Mouse (Mus musculus) cerebellum, postnatal 25 days (tissue): ENCODE results near the gene Gpn2.

Source experiments
- DNase-seq, 2 experiments: peaks; one replicate each; pipeline ENCODE4 v3.0.0; 2021; ENCODE audit warnings: mixed read lengths in 2 of 2

The Gpn2 gene

GRCm38 (mm10) chr4:133625621-133626071, 41.5 kb downstream of the Gpn2 start:
- DNase-seq = peak; percentile 41 to 61

DNA sequence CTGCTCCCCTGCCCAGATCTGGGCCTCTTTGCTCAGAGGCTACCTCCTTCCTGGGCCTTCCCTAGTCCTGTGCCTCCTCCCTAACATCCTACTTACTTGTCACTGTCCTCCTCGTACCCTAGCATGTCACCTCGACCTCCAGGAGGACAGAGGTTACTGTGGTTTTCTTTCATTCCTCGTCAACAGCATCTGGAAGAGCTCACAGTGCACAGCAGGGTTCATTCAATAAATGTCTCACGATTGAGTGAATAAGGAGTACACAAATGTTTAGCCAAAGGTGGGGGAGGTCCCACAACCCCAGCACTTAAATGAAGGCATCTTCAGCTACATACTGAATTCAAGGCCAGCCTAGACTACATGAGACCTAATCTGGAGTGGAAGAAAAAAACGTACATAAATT, 42.1 kb downstream of the Gpn2 start:
- DNase-seq = no peak

- DNase-seq = no peak
Observed at GRCm38 (mm10) chr4:133626621-133627020, 42.5 kb downstream of the Gpn2 start.

GRCm38 (mm10) chr4:133627039-133627438, 42.9 kb downstream of the Gpn2 start:
- peak; percentile 85 to 89 for DNase-seq

GRCm38 (mm10) chr4:133628517-133628916, 44.4 kb downstream of the Gpn2 start:
- DNase-seq = no peak

DNA sequence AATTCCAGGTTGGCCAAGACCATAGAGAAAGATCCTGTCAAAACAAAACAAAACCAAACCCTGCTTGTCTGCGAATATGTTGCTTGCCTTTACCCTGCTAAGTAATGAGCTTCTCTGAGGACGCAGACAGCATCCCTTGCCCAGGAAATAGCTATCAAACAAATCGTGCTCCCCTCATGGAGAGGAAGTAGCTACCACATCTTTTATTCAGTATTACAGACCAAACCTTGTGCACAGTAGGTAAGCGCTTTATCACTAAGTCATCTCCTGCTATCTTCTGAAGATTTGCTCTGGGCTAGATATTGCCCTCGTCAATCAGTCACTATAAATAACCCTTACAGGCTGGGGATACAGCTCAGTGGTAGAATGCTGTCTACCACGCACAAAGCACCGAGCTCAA, 45.0 kb downstream of the Gpn2 start:
- no peak for DNase-seq

- peak; percentile 70 to 71 for DNase-seq
Observed at GRCm38 (mm10) chr4:133630326-133630920, 46.3 kb downstream of the Gpn2 start.

DNA sequence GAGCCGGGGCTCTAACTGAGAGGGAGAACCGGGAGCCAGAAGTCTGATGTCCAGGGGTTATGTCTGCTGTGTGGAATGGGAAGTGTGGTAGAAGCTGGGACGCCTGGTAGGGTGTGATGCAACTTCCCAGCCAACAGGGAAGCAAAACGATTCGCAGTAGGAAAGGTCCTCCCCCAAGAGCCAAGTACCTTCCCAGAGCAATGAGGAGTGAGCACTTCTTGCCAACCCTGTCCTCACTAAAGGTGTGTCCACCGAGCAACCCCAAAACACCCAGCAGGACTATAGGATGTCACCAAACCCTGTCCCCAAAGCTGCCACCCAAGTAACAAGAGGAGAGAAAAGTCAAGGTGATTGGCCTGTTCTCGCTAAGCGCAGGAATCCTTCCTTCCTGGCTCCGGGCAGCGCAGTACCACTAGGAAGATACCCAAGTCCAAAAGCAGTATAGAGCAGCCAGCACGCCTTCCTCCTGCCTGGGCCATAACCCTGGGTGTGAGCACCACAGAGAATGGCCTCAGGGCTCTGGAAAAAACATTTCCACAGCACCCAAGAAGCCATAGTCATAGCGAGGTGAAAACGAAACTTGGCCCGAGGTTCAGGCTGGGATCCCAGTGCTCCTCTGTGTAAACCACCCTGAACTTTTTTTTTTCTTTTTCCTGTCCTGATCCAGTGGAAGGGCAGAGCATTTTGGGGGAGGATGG, 47.1 kb downstream of the Gpn2 start:
- peak; percentile 38 to 51 for DNase-seq

DNA sequence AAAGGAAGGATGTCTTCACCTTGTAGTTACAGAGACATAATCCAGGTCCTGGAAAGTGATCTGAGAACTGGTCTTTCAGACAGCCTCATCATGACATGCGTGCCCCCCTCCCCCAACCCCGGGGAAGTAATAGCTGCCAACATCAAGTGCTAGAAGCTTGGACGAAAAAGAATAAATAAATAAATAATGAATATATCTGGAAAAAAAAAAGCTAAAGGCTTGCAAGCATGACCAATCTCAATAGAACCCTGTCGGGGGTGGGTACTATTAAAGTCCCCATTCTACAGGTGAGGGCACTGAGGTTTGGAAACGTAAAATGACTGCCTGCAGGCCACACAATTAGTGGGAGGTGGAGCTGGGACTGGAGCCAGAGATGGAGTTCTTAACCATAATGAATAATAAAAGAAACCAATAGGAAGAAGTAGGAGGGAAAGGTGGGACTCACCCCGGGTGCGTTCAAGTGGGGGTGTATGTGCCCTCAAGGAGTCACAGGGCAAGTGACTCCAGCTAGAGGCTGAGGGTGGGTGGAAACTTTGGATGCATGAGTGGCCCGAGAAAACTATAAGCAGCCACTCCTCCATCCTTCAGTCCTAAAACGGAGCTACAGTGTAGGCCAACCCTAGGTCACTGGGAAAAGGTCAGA, 47.7 kb downstream of the Gpn2 start:
- peak in 1 of 2 experiments; percentile 57 for DNase-seq

DNA sequence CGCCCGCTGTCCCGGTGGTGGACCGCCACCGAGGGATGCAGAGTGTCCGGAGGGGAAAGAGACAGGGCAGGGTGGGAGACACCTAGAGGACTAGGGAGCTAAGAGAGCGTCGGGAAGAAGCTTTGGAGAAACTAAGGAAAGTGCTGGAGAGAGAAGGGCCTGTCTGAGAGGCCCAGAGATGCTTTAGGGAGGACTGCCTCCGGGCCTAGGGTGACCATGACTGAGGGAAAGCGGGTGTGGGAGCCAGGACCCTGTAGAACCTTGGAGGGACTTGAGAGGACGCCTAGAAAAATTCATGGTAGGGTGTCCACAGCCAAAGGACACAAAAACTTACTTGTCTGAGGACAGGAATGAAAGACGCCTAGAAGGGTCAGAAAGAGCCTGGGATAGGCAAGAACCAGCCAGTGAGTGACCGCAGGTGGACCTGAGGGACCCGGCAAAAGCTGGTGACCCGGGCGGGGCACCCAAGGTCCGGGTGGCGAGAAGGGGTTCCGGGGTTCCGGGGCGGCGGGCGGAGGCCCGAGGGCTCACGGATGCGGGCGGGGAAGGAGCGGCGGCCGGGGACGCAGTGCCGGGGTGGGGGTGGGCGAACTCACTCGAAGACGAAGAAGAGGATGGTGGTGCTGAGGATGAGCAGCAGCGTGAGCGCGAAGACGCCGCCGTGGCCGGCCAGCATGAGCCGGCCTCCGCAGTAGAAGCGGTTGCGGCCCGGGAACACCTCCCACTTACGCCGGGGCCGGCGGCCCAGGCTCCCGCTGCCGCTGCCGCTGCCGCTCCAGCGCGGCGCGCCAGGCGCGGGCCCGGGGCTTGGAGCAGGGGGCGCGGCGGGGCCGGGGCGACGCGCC, 48.5 kb downstream of the Gpn2 start:
- peak; percentile 74 to 79 for DNase-seq

- peak; percentile 93 to 96 for DNase-seq
Observed at GRCm38 (mm10) chr4:133633332-133634042, 49.3 kb downstream of the Gpn2 start.

- DNase-seq = no peak
Observed at GRCm38 (mm10) chr4:133634043-133634410, 49.9 kb downstream of the Gpn2 start.
